Mouse (Mus musculus): ENCODE data around the gene Ddx23.

The Ddx23 gene

DNA sequence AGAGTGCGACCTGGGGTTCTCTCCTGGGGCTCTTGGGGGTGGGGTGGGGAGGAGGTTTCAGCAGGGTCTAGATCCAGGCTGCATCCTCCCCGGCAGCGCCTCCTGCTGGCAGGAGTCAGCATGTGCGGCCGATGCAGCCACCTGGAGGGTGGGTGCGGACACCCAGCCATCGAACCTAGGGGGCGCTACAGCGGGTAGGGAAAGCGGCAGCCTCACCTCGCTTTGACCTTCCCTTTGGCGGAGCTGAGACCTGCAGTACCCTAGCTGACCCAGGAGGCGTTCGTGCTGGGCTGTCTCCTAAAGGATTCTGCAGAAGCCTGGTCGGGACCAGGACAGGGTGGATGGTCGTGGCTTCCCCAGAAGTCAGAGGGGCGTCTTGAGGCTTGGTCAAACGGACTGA is 31.2 kb downstream of the Ddx23 start:
- no peak for DNase-seq

DNA sequence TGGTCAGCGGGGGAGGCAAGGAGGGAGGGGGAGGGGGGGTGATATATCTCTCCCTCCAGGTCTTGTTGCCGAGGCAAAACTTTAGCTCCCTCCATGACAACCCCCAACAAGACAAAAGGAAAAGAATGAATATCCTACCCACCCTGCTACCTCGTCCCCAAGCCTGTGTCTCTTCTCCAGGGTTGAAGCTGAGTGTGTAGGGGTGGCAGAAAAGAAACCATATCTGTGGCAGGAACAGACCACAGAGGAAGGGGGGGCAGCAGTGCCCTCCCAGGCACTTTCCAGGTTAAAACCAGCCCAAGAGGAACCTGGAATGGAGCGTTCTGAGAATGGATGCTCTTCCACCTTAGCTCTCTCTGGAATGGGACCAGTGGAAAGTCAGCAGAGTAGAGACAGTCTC is 32.2 kb downstream of the Ddx23 start, which contains the start of gene Cacnb3:
Cacnb3 (plus strand) TSS at position 301 of the 400 bp plus-strand sequence.
- DNase-seq, result no peak

DNA sequence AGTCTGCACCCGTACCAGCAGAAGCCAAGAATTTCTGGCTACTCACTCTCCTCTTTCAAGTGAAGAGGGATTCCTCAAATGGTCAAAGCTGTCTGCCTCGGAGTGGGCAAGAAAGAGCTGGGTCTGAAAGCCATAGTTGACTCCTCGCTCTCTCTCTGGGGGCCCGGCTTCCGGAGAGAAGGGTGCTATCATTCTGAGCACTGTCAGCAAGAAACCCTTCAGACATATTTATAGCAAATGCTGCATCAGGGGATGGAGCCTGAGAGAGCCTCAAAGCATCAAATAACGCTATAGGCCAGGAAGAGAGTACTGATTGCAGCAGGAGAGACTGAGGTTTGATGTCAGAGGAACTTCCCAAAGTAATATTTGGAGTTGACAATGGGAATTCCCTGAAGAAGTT is 33.2 kb downstream of the Ddx23 start:
- no peak for DNase-seq

DNA sequence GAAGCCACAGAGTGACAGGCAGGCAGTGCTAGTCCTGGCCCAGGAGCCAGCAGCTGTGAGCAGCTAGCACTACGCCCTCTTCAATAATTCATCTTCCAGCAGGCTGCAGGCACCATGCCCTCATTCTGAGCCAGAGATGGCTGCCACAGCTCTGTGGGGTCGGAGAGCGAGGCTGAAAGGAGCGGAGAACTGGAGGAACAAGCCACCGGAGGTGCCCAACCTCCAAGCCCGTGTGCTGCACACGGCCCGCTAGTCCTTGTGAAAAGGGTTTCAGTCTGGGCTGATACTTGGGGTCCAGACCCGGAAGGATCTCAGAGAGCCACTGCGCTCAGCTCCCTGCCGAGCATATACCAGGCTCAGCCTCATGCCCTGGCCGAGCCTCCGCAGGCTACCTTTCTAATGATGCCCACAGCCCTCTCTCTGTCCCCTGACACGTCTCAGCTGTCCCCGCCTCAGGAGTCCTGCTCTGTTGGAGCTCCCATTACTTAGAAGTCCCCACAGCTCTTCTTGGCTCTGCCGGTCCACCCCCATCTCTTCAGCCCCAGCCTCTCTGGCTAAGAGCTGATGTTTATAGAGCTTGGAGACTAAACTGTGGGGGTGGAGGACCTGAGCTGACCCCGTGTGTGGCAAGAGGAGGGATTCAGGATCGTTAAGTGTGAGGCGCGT is 34.0 kb downstream of the Ddx23 start:
- DNase-seq, result no peak

DNA sequence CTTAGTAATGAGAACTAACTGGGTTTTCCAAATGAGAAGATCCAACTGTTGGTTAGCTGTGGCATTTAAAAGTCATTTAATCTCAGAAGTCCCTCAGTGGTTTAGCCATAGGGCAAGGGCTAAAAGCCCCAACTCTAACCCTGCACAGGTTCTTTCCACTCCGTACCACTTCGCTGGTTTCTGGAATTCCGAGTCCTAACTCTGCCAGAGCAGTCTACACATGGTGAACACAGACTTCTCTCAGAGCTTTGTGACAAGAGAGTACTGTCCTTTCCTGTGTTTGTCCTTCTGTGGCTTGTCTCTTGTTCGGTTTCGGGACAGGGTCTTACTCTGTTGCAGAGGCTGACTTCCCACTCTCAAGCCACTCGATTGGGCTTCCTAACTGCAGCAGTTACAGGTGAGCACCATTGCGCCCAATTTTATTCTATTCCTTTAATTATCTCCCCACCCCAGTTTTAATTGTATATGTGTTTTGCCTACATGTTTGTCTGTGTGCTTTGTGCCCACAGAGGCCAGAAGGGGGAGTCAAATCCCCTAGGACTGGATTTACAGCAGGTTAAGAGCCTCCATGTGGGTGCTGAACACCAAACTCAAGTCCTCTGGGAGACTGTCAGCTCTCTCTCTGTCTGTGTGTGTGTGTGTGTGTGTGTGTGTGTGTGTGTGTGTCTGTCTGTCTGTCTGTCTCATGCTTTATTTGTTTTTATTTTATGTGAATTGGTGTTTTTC is 36.0 kb downstream of the Ddx23 start:
- no peak for DNase-seq

DNA sequence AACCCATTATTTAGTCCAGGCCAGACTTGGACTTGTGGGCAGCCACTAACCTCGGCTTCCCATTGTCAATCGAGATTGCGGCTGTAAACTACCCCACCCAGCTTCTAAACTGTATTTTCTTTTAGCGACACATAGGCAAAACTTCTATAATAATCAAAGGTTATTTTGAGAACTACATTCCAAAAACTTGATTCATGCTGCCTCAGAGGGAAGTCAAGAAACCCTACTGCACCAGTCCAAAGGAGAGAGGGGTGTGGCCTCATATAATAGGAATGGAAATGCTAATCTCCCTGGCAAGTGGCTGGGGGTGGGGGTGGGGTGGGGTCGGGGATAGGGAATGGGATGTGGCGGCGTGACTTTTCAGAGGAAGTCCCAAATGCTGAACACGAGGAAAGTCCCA is 36.6 kb downstream of the Ddx23 start:
- no peak for DNase-seq

DNA sequence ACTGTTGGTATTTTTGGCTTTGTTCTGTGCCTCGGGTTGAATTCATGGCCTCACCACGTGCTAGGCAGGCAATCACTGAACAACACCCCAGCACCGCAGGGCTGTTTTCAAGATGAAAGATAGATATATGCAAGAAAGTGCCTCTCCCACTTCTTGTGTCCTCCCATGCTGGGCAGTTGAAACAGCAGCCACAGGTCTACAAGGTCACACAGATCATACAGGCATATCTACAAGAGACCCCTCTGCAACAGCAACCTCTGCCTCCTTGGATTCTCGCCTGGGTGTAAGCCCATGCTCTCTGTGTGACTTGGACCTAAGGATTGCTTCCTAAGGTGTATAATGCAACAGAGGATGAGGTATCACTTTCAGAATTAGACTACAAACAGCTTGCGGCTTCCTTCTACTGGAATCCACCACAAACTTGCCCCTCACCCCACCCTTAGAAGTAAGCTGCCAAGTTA is 39.3 kb downstream of the Ddx23 start:
- DNase-seq, result no peak

DNA sequence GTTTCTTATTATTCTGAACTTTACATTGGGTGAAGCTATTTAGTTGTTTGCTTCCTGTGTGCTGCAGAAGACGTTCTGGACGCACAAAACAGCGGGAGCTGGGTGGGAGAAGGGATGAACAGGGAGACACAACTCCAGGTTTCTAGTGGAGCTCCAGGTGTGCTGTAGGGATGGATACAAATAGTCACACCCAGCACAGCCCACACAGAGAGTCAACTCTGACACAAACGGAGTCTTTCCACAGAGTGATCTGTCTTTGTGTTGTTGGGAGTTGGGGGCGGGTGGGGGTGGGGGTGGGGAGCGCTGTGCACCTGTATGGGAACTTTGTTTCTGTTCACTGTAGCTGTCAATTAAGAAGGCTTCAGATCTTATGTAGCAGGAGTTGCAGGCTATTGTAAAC is 40.0 kb downstream of the Ddx23 start:
- DNase-seq, result no peak

DNA sequence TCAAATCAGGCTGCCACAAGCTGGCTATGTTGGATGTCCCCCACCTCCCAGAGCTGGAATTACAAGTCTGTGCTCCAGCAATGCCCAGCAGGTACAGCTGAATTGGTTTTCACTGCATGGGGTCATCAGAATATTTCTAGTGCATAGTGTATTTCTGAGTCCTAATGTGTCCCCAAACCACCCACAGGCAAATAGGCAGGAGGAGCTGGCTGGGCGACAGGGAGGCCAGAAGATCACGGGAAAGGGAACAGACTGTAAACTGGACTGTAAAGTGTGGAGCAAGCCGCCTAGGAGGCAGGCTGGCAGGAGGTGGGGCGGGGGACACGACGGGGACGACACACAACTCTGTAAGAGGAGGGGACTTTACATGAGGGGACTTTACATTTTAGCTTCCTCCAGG is 40.5 kb downstream of the Ddx23 start:
- DNase-seq, result no peak

DNA sequence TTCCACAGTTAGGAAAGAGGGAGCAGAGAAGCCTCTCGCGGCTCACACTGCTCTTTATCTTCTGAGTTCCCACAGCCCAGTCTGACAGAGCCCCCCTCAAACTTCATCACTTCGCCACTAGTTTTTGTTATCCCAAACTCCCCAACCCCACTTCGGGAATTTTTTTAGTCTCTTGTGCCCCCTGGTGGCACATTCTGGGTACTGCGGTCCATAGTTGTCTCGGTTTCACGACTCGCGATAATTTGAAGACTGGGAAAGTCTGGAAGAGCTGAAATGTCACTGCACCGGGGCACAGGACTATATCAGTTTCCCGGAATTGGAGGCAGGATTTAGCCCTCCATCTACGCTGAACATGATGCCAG is 45.5 kb downstream of the Ddx23 start:
- DNase-seq, result no peak

DNA sequence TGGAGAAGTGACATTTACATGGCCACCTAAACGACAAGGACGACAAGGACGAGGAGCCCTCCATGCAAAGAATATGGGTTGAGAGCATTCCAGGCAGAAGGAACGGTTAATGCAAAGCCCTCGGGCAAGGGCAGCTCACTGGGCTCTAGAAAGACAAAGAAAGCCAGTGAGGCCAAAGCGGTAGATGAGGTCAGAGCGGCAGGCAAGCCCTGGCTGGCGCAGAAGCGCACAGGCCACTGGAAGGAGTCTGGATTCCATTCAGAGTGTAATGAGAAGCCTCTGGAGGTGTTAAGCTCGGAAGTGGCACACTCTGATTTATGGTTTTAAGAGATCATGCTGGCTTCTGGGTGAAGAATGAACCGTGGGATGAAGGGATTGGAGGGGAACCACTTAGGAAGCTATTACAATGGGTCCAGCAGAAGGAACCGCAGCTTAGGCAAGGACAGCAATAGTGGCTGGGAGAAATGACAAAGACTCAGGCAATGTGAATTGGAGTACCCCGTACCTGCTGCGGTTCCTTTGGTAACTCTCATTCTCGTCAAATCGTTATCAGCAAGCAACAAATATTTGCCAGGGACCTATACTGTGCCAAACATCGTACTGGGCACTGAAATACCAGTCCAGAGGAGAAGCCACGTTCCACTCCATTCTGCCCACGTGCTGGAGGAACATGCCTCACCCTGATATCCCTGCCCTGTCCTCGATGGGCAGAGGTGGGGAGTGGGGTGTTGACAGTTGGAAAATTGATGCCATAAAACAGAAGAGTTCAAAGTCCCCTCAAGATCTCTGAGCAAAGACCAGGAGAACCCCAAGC is 46.1 kb downstream of the Ddx23 start:
- no peak for DNase-seq

DNA sequence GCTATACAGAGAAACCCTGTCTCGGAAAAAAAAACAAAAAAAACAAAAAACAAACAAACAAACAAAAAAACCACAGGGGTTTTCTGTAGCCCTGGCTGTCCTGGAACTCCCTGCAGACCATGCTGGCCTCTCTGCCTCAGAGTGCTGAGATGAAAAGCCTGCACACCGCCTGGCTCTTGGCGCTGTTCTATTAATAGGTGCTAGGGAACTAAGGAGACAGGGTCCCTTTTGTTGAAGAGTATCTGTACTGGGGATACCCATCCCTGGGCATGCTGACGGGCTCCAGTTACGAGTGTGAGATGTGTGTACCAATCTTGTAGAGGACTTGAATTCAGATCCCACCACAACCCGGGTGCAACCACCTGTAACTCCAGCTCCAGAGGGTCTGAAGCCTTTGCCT is 46.9 kb downstream of the Ddx23 start:
- no peak for DNase-seq

DNA sequence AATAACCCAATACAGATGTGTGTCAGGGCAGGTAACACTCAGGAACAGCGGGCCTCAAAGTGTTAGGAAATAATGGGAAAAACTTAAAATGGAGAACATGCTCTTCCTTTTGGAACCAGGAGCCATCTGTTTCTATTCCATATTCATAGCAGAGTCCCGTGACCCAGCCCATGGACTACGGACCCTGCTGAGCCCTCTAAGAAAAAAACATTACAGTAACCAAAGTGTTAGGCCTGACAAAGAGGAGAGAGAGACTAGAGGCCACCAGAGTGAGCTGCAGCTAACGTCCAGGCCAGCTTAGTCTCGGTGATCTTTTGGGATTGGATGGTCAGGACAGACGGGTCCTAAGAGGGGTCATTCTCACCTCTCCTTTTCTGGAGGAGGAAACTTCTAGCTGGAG is 47.7 kb downstream of the Ddx23 start:
- DNase-seq, result no peak

DNA sequence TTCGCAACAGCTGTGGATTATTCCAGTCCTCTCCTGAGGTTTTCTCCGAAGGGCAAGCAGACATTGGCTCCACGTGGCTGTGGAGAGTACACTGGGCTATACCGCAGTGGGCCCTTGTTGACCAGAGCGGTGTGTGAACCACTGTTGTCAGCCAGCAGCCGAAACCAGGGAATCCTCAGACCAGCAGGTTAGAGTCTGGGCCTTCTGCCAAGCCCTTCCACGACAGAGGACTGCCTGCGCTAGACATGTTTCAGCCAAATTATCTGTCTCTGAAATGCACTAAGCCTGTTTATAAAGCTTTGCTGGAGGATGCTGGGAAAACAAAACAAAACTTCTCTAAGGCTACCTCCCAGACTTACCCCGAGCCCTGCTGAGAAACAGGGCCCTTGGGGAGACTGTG is 48.1 kb downstream of the Ddx23 start:
- no peak for DNase-seq

DNA sequence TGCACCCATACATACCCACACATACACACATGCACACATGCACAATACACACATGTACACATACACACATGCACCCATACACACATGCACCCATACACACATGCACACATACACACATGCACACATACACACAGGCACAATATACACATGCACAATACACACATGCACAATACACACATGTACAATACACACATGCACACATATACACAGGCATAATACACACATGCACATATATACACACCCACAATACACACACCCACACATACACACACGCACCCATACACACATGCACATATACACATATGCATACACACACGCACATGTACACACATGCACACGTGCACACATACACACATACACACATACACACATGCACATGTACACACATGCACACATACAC is 50.5 kb downstream of the Ddx23 start:
- no peak for DNase-seq

DNA sequence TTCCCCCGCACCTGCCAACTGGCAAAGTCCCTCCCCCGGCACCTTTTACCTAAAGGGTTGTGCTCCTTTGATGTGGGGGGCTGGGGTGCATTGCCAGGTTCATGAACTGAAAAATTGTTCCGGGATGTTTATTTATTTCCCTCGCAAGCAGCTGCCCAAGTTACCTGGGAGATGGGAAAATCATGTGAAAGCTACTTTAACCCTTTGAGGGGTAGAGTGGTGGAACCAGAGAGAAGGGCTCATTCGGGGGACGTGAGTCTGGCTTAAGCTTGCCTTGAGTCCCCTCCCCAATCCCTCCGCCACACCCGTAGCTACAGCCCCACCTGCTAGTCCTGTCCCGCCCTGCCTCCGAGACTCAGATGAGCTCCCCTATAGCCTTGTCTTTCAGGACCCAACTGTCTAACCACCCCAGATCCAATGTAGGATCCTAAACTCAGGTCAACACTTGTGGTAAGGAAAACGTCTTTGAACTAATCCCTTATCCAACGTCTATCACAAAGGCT is 52.5 kb downstream of the Ddx23 start:
- no peak for DNase-seq

DNA sequence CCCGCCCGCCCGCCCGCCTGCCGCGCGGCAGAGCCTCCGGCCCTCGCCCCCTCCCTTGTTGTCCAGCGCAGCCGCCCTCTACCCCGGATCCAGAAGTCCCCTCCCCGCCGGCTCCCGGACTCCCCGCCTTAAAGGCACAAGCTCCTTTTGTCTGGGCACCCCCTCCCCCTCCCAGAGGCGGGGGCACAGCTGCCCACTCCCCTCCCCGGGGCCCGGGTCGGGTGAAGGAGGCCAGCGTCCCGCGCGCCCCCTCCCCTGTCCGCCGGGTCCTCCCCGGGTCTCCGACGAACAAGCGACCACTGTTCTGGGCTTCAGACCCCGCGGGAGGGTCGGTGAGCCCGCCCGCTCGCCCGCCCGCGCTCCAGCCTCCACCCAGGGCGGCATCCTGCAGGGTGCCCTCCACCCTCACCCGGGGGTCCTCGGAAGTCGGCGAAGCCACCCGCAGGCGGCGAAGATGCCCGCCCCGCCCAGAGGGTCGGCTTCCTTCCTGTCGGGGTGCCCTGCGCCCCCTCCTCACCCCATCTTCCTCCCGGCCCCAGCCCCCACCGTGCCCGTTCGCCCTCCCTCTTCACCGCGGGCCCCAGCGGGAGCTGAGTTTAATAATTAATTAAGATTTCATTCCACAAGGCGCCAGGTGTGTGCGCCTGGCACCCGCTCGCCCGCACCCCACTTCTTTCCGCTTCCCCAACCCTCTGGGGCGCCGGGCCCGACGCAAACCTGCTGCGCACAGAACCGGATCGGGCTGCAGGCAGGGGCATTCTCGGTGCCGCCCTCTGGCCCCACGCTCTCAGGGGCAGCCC is 53.2 kb downstream of the Ddx23 start, which contains the start of gene Adcy6:
Adcy6 (minus strand) TSS at position 746 of the 800 bp plus-strand sequence.
- peak; percentile 68 for DNase-seq

DNA sequence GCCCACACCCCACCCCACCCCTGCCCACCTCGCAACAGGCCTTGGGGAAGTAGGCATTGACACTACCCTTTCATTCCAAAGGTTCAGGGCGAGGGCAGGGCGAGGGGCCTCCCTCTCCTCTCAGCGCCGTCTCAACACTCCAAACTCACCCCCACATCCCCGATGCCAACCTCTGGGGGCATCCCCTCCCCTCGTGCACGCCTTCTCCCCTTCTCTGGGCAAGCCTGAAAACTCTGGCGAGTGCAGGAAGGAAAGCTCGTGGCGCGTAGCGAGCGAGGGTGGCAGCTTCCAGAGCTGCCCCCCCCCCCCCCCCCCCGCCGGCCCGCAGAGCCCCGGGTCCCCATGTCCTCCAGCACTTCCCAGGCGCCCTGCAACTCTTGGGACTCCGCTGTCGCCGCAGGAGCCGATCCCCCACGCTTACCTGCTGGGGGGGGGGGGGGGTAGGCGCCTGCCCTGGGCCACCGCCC is 53.9 kb downstream of the Ddx23 start:
- no peak for DNase-seq

DNA sequence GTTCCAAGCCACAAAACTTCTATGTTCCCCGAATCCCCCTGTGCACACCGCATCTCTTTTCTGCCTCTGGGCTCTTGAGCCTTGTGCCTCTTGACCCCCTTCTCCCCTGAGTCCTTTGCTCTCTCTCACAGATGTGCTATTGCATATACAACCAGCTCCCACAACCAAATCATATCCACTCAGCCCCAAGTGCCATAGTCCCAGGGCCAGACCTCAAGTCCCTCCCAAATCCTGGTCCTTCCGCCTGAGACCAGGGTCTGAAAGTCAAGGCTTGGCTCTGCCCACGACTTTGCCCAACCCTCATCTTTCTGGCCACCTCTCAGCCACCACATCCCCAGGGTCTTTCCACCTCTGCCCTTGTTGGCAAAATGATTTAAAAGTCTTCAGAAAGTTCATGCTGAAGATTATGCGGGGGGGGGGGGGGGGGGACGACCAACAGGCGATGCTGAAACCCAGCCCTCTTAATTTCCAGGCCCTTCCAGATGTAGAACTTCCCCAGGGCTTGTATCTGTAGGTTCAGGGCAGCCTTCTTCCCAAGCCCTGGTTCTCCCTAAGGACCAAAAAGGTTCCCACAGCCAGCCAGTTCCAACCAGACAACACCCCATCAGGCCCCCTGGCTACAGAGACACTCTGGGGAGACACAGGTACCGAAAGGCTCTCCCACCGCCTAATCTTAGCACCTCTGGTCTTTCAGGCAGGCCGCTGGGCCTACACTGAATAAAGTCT is 54.5 kb downstream of the Ddx23 start:
- no peak for DNase-seq

DNA sequence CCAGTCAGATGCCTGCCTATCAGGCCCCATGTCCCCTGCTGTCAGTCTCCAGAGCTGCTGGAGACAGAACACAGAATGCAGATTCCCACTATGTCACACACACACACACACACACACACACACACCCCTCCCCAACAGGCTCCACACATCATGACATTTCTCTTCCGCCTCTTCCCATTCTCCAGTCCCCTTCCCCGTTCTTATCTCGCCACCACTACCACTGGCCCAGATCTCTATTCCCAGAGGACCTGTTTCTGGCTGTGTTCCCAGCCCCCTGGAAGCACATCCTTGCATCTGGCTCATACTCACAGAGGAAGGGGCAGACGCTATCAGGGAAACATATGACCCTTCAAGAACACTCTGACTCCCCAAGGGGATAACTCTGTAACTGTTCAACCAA is 55.1 kb downstream of the Ddx23 start:
- no peak for DNase-seq

DNA sequence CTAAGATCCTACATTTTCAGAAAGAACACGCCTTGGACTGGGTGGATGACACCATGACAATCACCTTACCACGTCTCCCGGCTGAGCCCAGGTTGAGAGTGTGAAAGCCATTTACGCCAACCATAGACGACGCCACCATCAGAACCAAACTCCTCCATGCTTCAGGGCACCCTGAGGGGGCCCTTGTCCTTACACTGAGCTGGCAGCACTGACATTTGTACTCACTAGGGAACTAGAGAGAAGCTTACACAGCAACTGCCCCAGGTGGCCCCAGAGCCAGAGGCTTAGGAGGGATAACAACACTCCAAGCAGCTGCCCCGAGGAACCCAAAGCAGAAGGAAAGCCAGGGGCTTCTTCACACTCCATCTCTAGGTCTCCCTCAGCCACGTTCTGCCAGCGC is 56.0 kb downstream of the Ddx23 start:
- no peak for DNase-seq

DNA sequence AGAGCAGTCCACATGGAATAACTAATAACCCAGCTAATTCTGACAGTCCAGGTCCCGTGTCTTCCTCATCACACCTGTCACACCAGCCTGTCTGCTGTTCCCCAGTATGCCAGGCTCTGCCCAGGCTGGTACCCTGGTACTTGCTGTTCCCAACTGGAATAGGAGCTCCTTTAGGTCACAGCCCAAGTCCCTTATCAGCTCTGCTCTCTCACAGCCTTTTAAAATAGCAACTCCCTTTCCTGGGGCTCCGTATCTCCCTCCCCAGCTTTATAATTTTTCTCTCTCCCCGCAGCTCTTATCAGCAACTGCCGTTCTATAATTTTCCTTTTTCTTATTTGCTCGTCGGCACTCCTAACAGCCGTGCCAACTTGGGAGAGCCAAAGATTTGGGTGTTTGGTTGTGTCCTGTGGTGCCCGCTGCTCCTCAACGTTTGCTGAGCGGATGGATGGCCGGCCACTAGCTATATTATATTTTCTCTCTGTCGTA is 56.6 kb downstream of the Ddx23 start:
- no peak for DNase-seq

Data from right cerebral cortex, adult 18-20 months (tissue).